Comparison of ENCODE assay signal across 16 mouse cellular contexts in genomic region chr7:34820554-34820953, GRCm38 (mm10). TPM values are rescaled to one million over a fixed set of nuclear protein-coding genes. Genes with fewer than 3 reads are reported as not detected.
DNase-seq lines count a peak whose midpoint lies in the region; ATAC-seq and TF ChIP-seq lines count a peak whose summit lies in the region.
"Had no signal": no experiment of that assay in that cellular context is flagged by ENCODE, and none has a peak within 500 bp of the region (broad histone marks: within the 10 kb centered on the region; RNA-seq: fewer than 3 reads in every experiment).

No protein-coding gene starts in this region.

- H3K4me1 ChIP-seq in hindbrain, embryonic 12.5 days = peaks cover 8% of the 10 kb centered on the region
- H3K4me1 ChIP-seq in hindbrain, embryonic 13.5 days (replicated peaks) = peaks cover 10% of the 10 kb centered on the region; the same call in 1 of the 2 replicates
- H3K4me1 ChIP-seq in lung, embryonic 14.5 days (ENCODE audit: insufficient read depth) = no peaks in the 10 kb centered on the region
- H3K4me1 ChIP-seq: embryonic facial prominence, embryonic 15.5 days had no signal

- no peak for TF ChIP-seq CTCF in lung, embryonic 14.5 days (IDR thresholded peaks at IDR 0.05; ENCODE audit: low read depth)

- intact Hi-C loops in left cerebral cortex, postnatal 36 days (cut with DNase I) = no loop called here

- no peaks in the 10 kb centered on the region for H3K9me3 ChIP-seq in hindbrain, embryonic 12.5 days (replicated peaks)
- H3K9me3 ChIP-seq in hindbrain, embryonic 13.5 days = no peaks in the 10 kb centered on the region
- H3K9me3 ChIP-seq in lung, embryonic 14.5 days (ENCODE audit: low read depth, low read length) = no peaks in the 10 kb centered on the region
- H3K9me3 ChIP-seq: embryonic facial prominence, embryonic 15.5 days had no signal

- ATAC-seq in hindbrain, embryonic 12.5 days (ENCODE audit: low FRiP score) = no peak
- ATAC-seq in hindbrain, embryonic 13.5 days (ENCODE audit: low FRiP score) = no peak
- ATAC-seq in lung, embryonic 14.5 days (ENCODE audit: insufficient read depth) = no peak
- ATAC-seq in granulocyte monocyte progenitor cell, adult 5-6 weeks (replicated peaks; ENCODE audit: poor library complexity, severe bottlenecking) = no peak
- ATAC-seq: hindbrain, embryonic 16.5 days had no signal

- H3K36me3 ChIP-seq in hindbrain, embryonic 12.5 days = no peaks in the 10 kb centered on the region
- H3K36me3 ChIP-seq in hindbrain, embryonic 13.5 days = no peaks in the 10 kb centered on the region
- no peaks in the 10 kb centered on the region for H3K36me3 ChIP-seq in lung, embryonic 14.5 days (ENCODE audit: insufficient read depth)
- H3K36me3 ChIP-seq: embryonic facial prominence, embryonic 15.5 days; G1E had no signal

- peak; percentile 15 for DNase-seq in lung, embryonic 14.5 days
- DNase-seq in lung, adult 18-20 months = no peak
- DNase-seq in embryo, embryonic 10.5 days (ENCODE audit: low spot score) = peak; percentile 56
- DNase-seq in kidney, postnatal 25 days = peak; percentile 21 to 65
- no peak for DNase-seq in left cerebral cortex, postnatal 36 days (ENCODE audit: low spot score in 2 of 2)
- DNase-seq: heart, adult 18-20 months; thymus, postnatal 25 days had no signal

- H3K27ac ChIP-seq in hindbrain, embryonic 12.5 days = peak overlapping the region; percentile 4; the same call in 1 of the 2 replicates
- H3K27ac ChIP-seq in hindbrain, embryonic 13.5 days = no peak overlapping the region
- no peak overlapping the region for H3K27ac ChIP-seq in lung, embryonic 14.5 days (ENCODE audit: low read depth)
- H3K27ac ChIP-seq: embryonic facial prominence, embryonic 15.5 days; stomach, postnatal 0 days had no signal

- H3K27me3 ChIP-seq in hindbrain, embryonic 12.5 days = no peaks in the 10 kb centered on the region
- 0 out of 2 replicates have a peak, but pooled peaks cover 2% of the 10 kb centered on the region for H3K27me3 ChIP-seq in hindbrain, embryonic 13.5 days
- H3K27me3 ChIP-seq in lung, embryonic 14.5 days (ENCODE audit: insufficient read depth, low read length) = no peaks in the 10 kb centered on the region
- H3K27me3 ChIP-seq: embryonic facial prominence, embryonic 15.5 days had no signal

- WGBS in hindbrain, embryonic 12.5 days = 21% methylated on average over 6 of the region's 6 CpGs
- WGBS in hindbrain, embryonic 13.5 days = 26% methylated on average over 6 of the region's 6 CpGs
- WGBS in lung, embryonic 14.5 days = 20% methylated on average over 6 of the region's 6 CpGs

- no peak overlapping the region for H3K9ac ChIP-seq in hindbrain, embryonic 12.5 days
- H3K9ac ChIP-seq in hindbrain, embryonic 13.5 days = no peak overlapping the region
- H3K9ac ChIP-seq in lung, embryonic 14.5 days = no peak overlapping the region
- H3K9ac ChIP-seq: embryonic facial prominence, embryonic 15.5 days had no signal

- H3K4me3 ChIP-seq in hindbrain, embryonic 12.5 days = no peak overlapping the region
- no peak overlapping the region for H3K4me3 ChIP-seq in hindbrain, embryonic 13.5 days
- H3K4me3 ChIP-seq in lung, embryonic 14.5 days (ENCODE audit: low read depth, low read length) = no peak overlapping the region
- H3K4me3 ChIP-seq: embryonic facial prominence, embryonic 15.5 days had no signal

- H3K4me2 ChIP-seq in hindbrain, embryonic 12.5 days (replicated peaks) = no peak overlapping the region
- no peak overlapping the region for H3K4me2 ChIP-seq in hindbrain, embryonic 13.5 days
- H3K4me2 ChIP-seq in lung, embryonic 14.5 days = no peak overlapping the region
- H3K4me2 ChIP-seq: embryonic facial prominence, embryonic 15.5 days had no signal

RNA-seq across cellular contexts. Expression of gene Chst8, which starts 8.0 kb away (rescaled TPM):
- 22.4 and 24.7 TPM in 2 replicates for polyA plus RNA-seq in hindbrain, embryonic 12.5 days (2016; fragmentation: Nextera tagmentation; extraction: Ambion mirVana)
- polyA plus RNA-seq in hindbrain, embryonic 13.5 days (2015; fragmentation: Nextera tagmentation; extraction: Ambion mirVana) = 18.0 and 18.3 TPM in 2 replicates
- polyA plus RNA-seq in lung, embryonic 14.5 days (2014; fragmentation: Nextera tagmentation; extraction: Ambion mirVana) = 2.8 and 3.6 TPM in 2 replicates
- not detected in 2 replicates for total RNA-seq in granulocyte monocyte progenitor cell, adult 5-6 weeks (2014; fragmentation: Nextera tagmentation)
- total RNA-seq in granulocyte monocyte progenitor cell, adult 5-6 weeks (2017) = not detected in 2 replicates
- total RNA-seq in left cerebral cortex, postnatal 36 days (2021) = 10 to 100 TPM; 18.7 to 21.1 TPM
- total RNA-seq: megakaryocyte progenitor cell, adult 5-6 weeks; neutrophil, adult 5-6 weeks had no signal
- polyA plus RNA-seq: G1E had no signal

Comparison
In these comparisons a context has a peak if more than half of its experiments do, and no peak if none do; other contexts are left out.
1. DNase-seq: peak in lung, embryonic 14.5 days (single experiment), embryo, embryonic 10.5 days (single experiment) and kidney, postnatal 25 days (2 of 2); none in lung, adult 18-20 months (0 of 2) and left cerebral cortex, postnatal 36 days (0 of 2).